Mouse (Mus musculus): ENCODE results near the gene Cry2.

GRCm38 (mm10) chr2:92451126-92451525, 17.3 kb upstream of the Cry2 start:
- TF ChIP-seq CTCF (IDR thresholded peaks at IDR 0.05), result no peak
- TF ChIP-seq EP300 (IDR thresholded peaks at IDR 0.05), result no peak

All from lung, postnatal 0 days (tissue).